Mouse (Mus musculus): ENCODE measurements at regions not wholly inside any gene's neighbourhood (a gene's known extent, or its start where the extent isn't known, plus 50 kb on each side); places are given as distances from the start of the nearest gene placed in this dataset.

DNA sequence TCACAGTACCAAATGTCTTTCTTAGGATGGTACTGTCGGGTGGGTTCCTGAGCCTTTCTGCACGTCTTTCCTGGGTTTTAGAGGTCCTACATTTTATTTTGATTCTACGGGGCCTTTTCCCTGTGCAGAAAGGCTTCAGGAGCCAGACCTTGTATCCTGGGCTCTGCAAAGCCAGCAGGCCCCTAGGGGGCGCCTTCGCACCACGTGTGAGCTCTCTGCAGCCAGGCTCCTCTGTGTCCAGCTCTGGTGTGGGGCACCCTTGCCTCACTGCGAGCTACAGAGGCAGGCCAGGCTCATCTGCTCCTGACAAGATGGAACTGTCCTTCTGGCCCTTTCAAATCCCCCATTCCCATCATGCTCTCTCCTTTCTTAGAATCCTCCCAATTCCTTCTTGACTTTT, 53.3 kb upstream of the Usp3 start:
- Histone ChIP-seq H3K4me2 (replicated peaks) (no peak overlapping the region), H3K9me3 (no peaks in the 10 kb centered on the region), H3K4me3 (replicated peaks) (no peak overlapping the region), H3K4me1 (replicated peaks) (no peaks in the 10 kb centered on the region), H3K9ac (no peak overlapping the region), H3K27me3 (replicated peaks) (no peaks in the 10 kb centered on the region), H3K36me3 (no peaks in the 10 kb centered on the region), H3K27ac (no peak overlapping the region)
- ATAC-seq = peak; percentile 91
- 13% methylated on average over 7 of the region's 7 CpGs for WGBS

- H3K27me3 ChIP-seq (replicated peaks) = no peaks in the 10 kb centered on the region
- 38% methylated on average over 6 of the region's 6 CpGs for WGBS
- no peak overlapping the region for H3K27ac ChIP-seq
- H3K4me2 ChIP-seq (replicated peaks) = no peak overlapping the region
- H3K9me3 ChIP-seq = no peaks in the 10 kb centered on the region
- H3K9ac ChIP-seq = no peak overlapping the region
- no peaks in the 10 kb centered on the region for H3K4me1 ChIP-seq (replicated peaks)
- no peaks in the 10 kb centered on the region for H3K36me3 ChIP-seq
- no peak overlapping the region for H3K4me3 ChIP-seq (replicated peaks)
- no peak for ATAC-seq
Measured at GRCm38 (mm10) chr9:66651306-66651705, 58.4 kb upstream of the Usp3 start.

DNA sequence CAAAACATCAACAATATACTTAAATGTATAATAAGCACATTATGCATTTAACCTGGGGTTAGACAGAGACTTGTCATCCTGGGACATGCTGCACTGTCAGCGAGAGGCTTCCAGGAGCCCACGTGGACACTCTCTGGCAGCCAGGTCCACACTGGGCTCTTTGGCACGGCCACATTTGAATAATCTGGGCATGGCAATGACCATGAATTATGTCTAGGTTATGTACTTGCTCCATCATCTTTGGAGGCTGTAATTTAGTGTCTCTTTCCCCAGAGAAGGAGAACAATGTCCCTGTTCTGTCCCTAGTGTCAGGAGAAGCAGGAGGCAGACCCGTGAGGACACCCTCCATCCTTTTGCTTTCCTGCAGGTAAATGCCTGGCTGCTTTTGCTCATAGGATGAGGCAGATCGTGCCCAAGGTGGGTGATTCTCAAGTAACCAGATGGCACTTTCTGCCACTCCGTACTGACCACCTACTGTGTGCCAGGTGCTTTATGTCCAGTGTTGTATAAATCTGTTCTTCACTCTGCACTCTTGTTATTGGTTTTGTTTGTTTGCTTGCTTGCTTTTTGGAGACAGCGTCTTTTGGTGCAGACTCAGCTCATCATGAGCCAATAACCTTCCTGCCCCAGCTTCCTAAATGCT, 56.2 kb upstream of the Car12 start:
- ATAC-seq = no peak
- no peaks in the 10 kb centered on the region for H3K27me3 ChIP-seq (replicated peaks)
- H3K9ac ChIP-seq = no peak overlapping the region
- H3K36me3 ChIP-seq = no peaks in the 10 kb centered on the region
- 83% methylated on average over 7 of the region's 7 CpGs for WGBS
- H3K27ac ChIP-seq = no peak overlapping the region
- H3K4me2 ChIP-seq (replicated peaks) = no peak overlapping the region
- no peaks in the 10 kb centered on the region for H3K4me1 ChIP-seq (replicated peaks)
- no peaks in the 10 kb centered on the region for H3K9me3 ChIP-seq
- H3K4me3 ChIP-seq (replicated peaks) = no peak overlapping the region

DNA sequence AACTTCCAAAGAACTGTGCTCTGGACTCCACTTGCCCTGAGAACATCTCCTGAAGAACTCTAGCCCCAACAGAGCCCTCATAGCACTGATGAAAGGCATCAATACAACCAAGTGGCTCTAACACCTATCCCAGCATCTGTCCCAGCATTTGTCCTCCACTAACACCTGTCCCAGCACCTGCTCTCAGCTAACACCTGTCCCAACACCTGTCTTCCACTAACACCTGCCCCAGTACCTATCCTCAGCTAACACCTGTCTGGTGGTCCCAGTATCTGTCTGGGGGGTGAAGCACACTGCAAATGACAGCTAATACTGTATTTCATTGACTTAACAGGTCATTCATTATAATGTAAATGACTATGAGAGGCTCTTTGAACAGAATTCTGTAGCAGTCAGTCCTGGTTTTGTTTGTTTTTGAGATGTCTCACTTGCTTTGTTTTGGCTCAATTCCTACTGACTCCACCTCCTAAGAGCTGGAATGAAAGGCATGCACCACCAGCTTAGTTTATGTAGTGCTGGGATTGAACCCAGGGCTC, 54.7 kb upstream of the Car12 start:
- no peaks in the 10 kb centered on the region for H3K9me3 ChIP-seq
- H3K36me3 ChIP-seq = no peaks in the 10 kb centered on the region
- no peaks in the 10 kb centered on the region for H3K4me1 ChIP-seq (replicated peaks)
- ATAC-seq = no peak
- no peak overlapping the region for H3K4me3 ChIP-seq (replicated peaks)
- no peaks in the 10 kb centered on the region for H3K27me3 ChIP-seq (replicated peaks)
- no peak overlapping the region for H3K4me2 ChIP-seq (replicated peaks)
- H3K27ac ChIP-seq = no peak overlapping the region
- H3K9ac ChIP-seq = no peak overlapping the region

GRCm38 (mm10) chr9:66659781-66660445, 53.6 kb upstream of the Car12 start:
- Histone ChIP-seq H3K4me1 (replicated peaks) (no peaks in the 10 kb centered on the region), H3K36me3 (no peaks in the 10 kb centered on the region), H3K4me2 (replicated peaks) (no peak overlapping the region), H3K27me3 (replicated peaks) (no peaks in the 10 kb centered on the region), H3K4me3 (replicated peaks) (no peak overlapping the region), H3K9me3 (no peaks in the 10 kb centered on the region), H3K9ac (no peak overlapping the region), H3K27ac (no peak overlapping the region)
- no peak for ATAC-seq
- WGBS = 80% methylated on average over 11 of the region's 11 CpGs

DNA sequence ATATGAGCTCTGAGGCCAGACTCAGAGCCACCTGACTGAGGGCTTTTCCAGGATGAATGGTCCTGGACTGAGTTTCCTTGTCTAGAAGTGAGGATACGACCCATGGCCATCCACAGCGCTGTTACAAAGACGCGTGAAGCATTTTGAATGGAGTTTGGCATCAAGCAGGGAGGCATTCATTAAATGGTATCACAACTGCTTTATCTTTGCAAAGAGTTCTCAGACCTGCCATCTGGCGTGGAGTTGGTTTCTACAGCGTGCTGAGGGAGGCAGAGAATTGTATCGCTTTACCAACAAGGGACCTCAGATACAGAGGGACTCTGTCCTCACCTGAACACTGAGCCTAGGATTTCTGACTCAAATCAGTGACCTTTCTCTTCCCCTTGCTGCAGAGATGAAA, 51.9 kb upstream of the Car12 start:
- H3K4me3 ChIP-seq (replicated peaks) = no peak overlapping the region
- WGBS = 89% methylated on average over 7 of the region's 7 CpGs

GRCm38 (mm10) chr9:66662443-66662842, 51.0 kb upstream of the Car12 start:
- H3K27ac ChIP-seq = no peak overlapping the region
- WGBS = 67% methylated on average over 4 of the region's 4 CpGs
- no peaks in the 10 kb centered on the region for H3K9me3 ChIP-seq
- no peaks in the 10 kb centered on the region for H3K36me3 ChIP-seq
- H3K4me3 ChIP-seq (replicated peaks) = no peak overlapping the region
- H3K4me1 ChIP-seq (replicated peaks) = no peaks in the 10 kb centered on the region; the same call in 1 of the 2 replicates
- H3K27me3 ChIP-seq (replicated peaks) = no peaks in the 10 kb centered on the region
- no peak overlapping the region for H3K9ac ChIP-seq
- no peak overlapping the region for H3K4me2 ChIP-seq (replicated peaks)
- no peak for ATAC-seq

More for the DNA sequence above, 51.9 kb upstream of the Car12 start:
- no peaks in the 10 kb centered on the region for H3K9me3 ChIP-seq
- H3K4me1 ChIP-seq (replicated peaks) = no peaks in the 10 kb centered on the region; the same call in 1 of the 2 replicates
- H3K36me3 ChIP-seq = no peaks in the 10 kb centered on the region
- no peak overlapping the region for H3K4me2 ChIP-seq (replicated peaks)
- H3K27ac ChIP-seq = no peak overlapping the region
- no peaks in the 10 kb centered on the region for H3K27me3 ChIP-seq (replicated peaks)
- no peak for ATAC-seq
- no peak overlapping the region for H3K9ac ChIP-seq
